Mouse (Mus musculus) kidney, adult 2 months (tissue): ENCODE data around the gene Myo1e.

Source experiments
- CTCF ChIP-seq: fragments of 200-500 bp; conservative IDR thresholded peaks from 2 replicates; pipeline ENCODE4 v1.5.1; 2011; ENCODE audit warnings: low read depth, mild to moderate bottlenecking, control low read depth, low read length, moderate library complexity, mixed read lengths; ENCODE audit not compliant: insufficient read depth, insufficient read length
- POLR2A ChIP-seq: fragments of 200-500 bp; IDR thresholded peaks from one replicate; pipeline ENCODE4 v1.6.1; 2011; ENCODE audit warnings: low read depth, low read length, control low read depth

- TF ChIP-seq CTCF: no peak
- no peak for TF ChIP-seq POLR2A
Observed at GRCm38 (mm10) chr9:70391660-70392562, 184.8 kb downstream of the Myo1e start.
